Mouse (Mus musculus): ENCODE data around the gene E2f3.

The E2f3 gene

GRCm38 (mm10) chr13:29938776-29939175 lies 47.1 kb downstream of the E2f3 start:
- no peak for ATAC-seq (ENCODE audit: insufficient number of reproducible peaks, low FRiP score, low TSS enrichment)

DNA sequence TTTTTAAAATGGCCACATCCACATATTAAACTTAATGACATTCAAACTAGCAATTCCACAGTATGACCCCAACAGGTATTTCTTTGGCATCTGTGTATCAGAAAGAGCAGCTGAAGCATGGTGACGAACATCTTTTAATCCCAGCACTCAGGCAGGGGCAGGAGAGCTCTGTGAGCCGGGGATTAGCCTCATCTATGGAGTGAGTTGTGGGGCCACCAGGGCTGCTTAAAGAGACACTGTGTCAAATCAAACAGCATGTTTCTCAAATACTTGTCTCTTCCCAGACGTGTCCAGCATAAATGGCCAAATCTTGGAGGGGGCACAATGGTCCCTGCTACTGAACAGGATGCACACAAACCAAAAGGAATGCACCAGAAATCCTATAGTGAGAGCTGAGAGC lies 59.7 kb downstream of the E2f3 start:
- no peak for ATAC-seq (ENCODE audit: insufficient number of reproducible peaks, low FRiP score, low TSS enrichment)

DNA sequence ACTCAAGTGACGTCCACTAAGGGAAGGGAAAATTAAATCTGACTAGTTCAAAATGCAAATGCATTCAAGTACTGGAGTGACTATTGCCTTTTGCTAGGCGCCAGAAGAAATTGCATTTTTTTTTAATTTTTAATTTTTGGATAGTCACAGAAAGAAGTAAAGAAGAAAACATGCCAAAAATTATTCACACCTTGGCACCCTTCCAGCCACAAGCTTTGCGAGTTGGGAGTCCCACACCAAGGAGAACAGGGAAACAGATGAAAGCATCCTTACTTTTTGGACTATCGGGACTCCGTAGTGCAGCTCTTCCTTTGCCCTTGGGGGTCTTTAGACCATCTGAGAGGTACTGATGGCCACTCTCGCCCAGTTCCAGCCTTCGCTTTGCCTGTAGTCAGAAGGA lies 66.0 kb downstream of the E2f3 start:
- ATAC-seq (ENCODE audit: insufficient number of reproducible peaks, low FRiP score, low TSS enrichment) = no peak

DNA sequence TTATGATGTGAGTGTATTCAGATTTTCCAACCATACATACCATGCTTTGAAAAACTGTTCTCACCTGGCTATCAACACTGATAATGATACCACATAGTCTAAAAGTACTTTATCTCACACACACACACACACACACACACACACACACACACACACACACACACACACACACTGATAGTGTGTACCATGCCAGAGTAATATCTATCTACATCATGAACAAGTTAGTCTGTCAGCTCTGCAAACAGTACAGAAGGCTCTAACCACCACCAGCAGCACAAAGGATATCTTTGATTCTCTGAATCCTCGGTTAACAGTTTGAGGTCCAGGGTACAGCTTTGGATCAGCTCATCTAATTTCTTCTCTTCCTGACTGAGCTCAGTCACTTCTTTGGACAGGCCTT lies 69.3 kb downstream of the E2f3 start:
- ATAC-seq (ENCODE audit: insufficient number of reproducible peaks, low FRiP score, low TSS enrichment) = no peak

GRCm38 (mm10) chr13:29913606-29914005 lies 72.3 kb downstream of the E2f3 start:
- ATAC-seq (ENCODE audit: insufficient number of reproducible peaks, low FRiP score, low TSS enrichment) = no peak

DNA sequence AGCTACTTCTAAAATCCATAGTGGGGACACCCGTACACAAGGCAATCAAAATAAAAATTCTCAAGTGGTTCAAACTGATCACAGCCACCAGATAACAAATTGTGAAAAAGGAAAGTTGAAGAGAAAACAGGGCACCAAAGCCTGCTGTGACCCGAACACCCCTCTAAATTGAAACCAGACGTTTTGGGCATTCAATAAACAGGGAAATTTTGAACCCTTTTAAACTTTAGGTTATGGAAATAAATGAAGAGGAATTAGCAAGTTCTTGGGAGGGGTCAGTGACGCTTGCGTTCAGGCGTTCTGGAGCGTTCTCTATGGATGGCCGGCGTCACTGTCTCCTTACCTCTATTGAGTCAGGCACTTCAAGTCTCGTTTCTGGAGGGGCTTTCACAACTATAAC lies 72.8 kb downstream of the E2f3 start:
- no peak for ATAC-seq (ENCODE audit: insufficient number of reproducible peaks, low FRiP score, low TSS enrichment)

GRCm38 (mm10) chr13:29912251-29912650 lies 73.6 kb downstream of the E2f3 start:
- ATAC-seq (ENCODE audit: insufficient number of reproducible peaks, low FRiP score, low TSS enrichment) = no peak

- ATAC-seq (ENCODE audit: insufficient number of reproducible peaks, low FRiP score, low TSS enrichment) = no peak
Observed at GRCm38 (mm10) chr13:29911141-29911540, 74.7 kb downstream of the E2f3 start.

DNA sequence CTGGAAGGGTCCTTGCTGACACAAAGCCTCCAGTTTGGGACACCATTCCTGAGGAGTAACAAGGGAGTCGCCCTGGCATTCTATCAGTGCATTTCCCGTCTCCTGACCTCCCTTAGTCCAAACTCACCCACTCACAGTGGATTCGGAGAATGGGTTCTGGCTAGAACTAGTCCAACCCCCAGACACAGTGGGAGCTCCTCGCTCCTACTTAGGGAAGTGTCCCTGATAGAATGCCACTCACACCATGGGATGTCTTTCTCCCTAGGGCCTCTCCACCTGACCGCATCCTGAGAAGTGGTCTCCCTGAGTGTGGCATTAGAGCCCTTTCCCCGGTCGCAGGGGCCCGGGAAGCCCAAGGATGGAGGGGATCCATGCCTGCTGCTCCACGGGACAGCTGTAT lies 77.4 kb downstream of the E2f3 start:
- no peak for ATAC-seq (ENCODE audit: insufficient number of reproducible peaks, low FRiP score, low TSS enrichment)

GRCm38 (mm10) chr13:29907995-29908394 lies 77.9 kb downstream of the E2f3 start:
- ATAC-seq (ENCODE audit: insufficient number of reproducible peaks, low FRiP score, low TSS enrichment) = no peak

GRCm38 (mm10) chr13:29906734-29907133 lies 79.1 kb downstream of the E2f3 start:
- ATAC-seq (ENCODE audit: insufficient number of reproducible peaks, low FRiP score, low TSS enrichment) = no peak

DNA sequence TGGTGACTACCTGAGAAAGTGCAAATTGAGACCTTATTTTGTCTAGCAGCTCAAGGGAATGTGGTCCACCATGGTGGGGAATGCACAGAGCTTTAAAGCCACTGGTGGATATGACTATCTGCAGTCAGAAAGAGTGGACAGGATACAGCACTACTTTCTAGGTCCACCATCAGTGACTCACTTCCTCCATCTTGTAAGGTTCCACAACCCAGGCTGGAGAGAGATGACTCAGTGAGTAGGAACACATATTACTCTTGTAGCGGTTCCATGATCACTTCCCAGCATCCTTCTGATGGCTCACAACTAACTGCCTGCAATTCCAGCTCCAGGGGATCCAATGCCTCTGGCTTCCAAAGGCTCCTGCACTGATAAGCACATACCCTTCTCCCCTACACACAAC lies 82.5 kb downstream of the E2f3 start:
- ATAC-seq (ENCODE audit: insufficient number of reproducible peaks, low FRiP score, low TSS enrichment) = no peak

- ATAC-seq (ENCODE audit: insufficient number of reproducible peaks, low FRiP score, low TSS enrichment) = no peak
Observed at GRCm38 (mm10) chr13:29902676-29903075, 83.2 kb downstream of the E2f3 start.

DNA sequence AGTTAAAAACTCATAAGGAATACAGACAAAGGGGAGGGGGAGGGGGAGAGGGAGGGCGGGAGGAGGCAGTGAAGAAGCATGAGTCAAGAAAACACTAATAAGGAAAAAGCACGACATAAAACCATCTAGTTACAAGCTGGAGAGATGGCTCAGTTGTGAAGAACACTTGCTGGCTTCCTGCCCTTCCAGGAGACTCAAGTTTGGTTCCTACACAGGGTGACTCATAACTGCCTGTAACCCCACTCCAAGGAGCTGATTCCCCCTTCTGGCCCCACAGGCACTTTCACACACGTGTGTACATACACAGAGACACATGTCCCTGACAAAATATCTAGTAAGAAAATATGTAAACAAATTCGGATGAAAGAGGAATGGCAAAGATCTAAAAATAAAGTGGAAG lies 84.2 kb downstream of the E2f3 start:
- ATAC-seq (ENCODE audit: insufficient number of reproducible peaks, low FRiP score, low TSS enrichment) = no peak

DNA sequence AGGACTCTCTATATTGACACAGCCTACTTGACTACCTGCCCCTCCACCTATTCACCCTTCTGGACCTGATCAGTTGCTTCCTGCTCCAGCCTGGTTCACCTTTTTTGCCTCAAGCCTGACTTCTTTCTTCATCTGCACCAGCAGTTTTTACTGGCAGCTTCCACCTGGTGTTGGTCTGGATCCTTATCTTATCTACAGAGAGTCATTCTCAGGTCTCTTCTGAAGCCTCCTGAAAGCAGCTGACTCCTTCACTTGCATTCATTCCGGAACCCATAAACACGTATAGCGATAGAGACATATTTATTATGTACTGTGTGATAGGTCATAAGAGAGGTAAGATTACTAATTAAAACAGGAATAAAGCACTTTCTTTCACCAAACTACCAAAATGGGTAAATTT lies 119.1 kb downstream of the E2f3 start:
- no peak for ATAC-seq (ENCODE audit: insufficient number of reproducible peaks, low FRiP score, low TSS enrichment)

- no peak for ATAC-seq (ENCODE audit: insufficient number of reproducible peaks, low FRiP score, low TSS enrichment)
Observed at GRCm38 (mm10) chr13:29864331-29864730, 121.5 kb downstream of the E2f3 start.

GRCm38 (mm10) chr13:29860087-29860486 lies 125.8 kb downstream of the E2f3 start:
- no peak for ATAC-seq (ENCODE audit: insufficient number of reproducible peaks, low FRiP score, low TSS enrichment)

DNA sequence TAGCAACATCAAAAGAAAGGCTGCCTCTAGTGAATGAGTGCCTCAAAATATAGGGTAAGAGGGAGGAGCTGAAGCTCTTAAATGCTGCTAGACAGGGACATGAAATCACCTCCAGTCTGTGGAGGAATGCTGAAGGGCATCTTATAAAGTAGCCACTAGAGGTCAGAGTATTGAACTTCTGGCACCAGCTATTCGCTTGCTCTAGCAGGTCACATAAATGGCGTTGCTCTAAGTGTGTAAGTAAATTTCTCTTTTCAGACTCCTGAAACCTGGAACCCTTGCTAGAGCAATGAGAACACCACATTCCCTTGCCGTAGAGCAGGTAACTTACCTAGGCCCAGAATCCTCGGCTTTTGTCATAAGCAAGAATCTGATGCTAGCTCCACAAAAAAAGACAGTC lies 128.4 kb downstream of the E2f3 start:
- ATAC-seq (ENCODE audit: insufficient number of reproducible peaks, low FRiP score, low TSS enrichment) = peak; percentile 78
